Mouse (Mus musculus): ENCODE results near the gene Zfand4.

DNA sequence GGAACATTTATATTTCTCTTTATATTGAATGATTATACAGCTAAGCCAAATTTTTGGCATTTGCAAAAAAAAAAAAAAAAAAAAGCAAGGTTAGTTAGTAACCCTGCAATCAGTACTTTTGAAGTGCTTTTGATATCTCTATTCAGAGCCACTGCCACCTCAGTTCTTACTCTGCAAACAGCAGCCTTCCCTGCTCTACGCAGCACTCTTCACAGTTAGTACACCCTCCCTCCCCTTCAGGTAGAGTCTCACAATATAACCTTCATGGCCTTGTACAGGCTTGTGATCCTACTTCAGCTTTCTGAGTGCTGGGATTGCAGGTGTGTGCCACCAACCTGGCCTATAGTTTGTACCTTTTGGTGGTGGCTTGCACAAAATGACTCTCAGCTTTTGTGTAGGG is 89.4 kb downstream of the Zfand4 start:
- TF ChIP-seq TAL1 (IDR thresholded peaks at IDR 0.05; ENCODE audit: low read length) (no peak), GATA1 (IDR thresholded peaks at IDR 0.05; ENCODE audit: low read length) (no peak)

Data from erythroblast, embryonic 14.5 days (primary cell).